Mouse (Mus musculus) adrenal gland, postnatal 14 days (tissue): Measurements from ENCODE around the gene Car10. TPM values are rescaled to one million over a fixed set of nuclear protein-coding genes. Genes with fewer than 3 reads are reported as not detected.

Experiments
- DNase-seq: peaks from one replicate; pipeline ENCODE4 v3.0.0; 2021; ENCODE audit warnings: mixed read lengths
- total RNA-seq: library from RNA; stranded (reverse); gene quantifications from 2 replicates; pipeline ENCODE4 v1.2.3, GENCODE M21; 2021

Car10 gene
- total RNA-seq, 1 experiment from 2014 or later, result 0.37 TPM

GRCm38 (mm10) chr11:93500442-93500841 lies 402.6 kb downstream of the Car10 start:
- peak; percentile 20 for DNase-seq

GRCm38 (mm10) chr11:93501671-93502070 lies 403.8 kb downstream of the Car10 start:
- DNase-seq, result no peak

- no peak for DNase-seq
These were observed 405.0 kb downstream of the Car10 start for GRCm38 (mm10) chr11:93502864-93503263.

- DNase-seq, result peak; percentile 55
These were observed 405.6 kb downstream of the Car10 start for GRCm38 (mm10) chr11:93503469-93503868.

GRCm38 (mm10) chr11:93509527-93510235 lies 411.9 kb downstream of the Car10 start:
- DNase-seq, result no peak

- DNase-seq, result no peak
These were observed 415.0 kb downstream of the Car10 start for GRCm38 (mm10) chr11:93512843-93513242.

GRCm38 (mm10) chr11:93514396-93514795 lies 416.6 kb downstream of the Car10 start:
- DNase-seq, result no peak

GRCm38 (mm10) chr11:93515566-93515965 lies 417.7 kb downstream of the Car10 start:
- DNase-seq, result no peak

GRCm38 (mm10) chr11:93516216-93516615 lies 418.4 kb downstream of the Car10 start:
- DNase-seq, result peak; percentile 52

GRCm38 (mm10) chr11:93516946-93517345 lies 419.1 kb downstream of the Car10 start:
- no peak for DNase-seq

- no peak for DNase-seq
These were observed 424.7 kb downstream of the Car10 start for GRCm38 (mm10) chr11:93522501-93522900.

GRCm38 (mm10) chr11:93525921-93526320 lies 428.1 kb downstream of the Car10 start:
- peak; percentile 33 for DNase-seq

GRCm38 (mm10) chr11:93531029-93531680 lies 433.3 kb downstream of the Car10 start:
- peak; percentile 84 for DNase-seq

GRCm38 (mm10) chr11:93536244-93536643 lies 438.4 kb downstream of the Car10 start:
- DNase-seq, result no peak

GRCm38 (mm10) chr11:93548904-93549303 lies 451.1 kb downstream of the Car10 start:
- no peak for DNase-seq

- peak; percentile 51 for DNase-seq
These were observed 453.1 kb downstream of the Car10 start for GRCm38 (mm10) chr11:93550908-93551307.

GRCm38 (mm10) chr11:93559118-93559517 lies 461.3 kb downstream of the Car10 start:
- DNase-seq, result no peak

GRCm38 (mm10) chr11:93560570-93560969 lies 462.7 kb downstream of the Car10 start:
- DNase-seq, result no peak

- no peak for DNase-seq
These were observed 464.6 kb downstream of the Car10 start for GRCm38 (mm10) chr11:93562330-93562865.

- DNase-seq, result no peak
These were observed 467.9 kb downstream of the Car10 start for GRCm38 (mm10) chr11:93565756-93566155.

GRCm38 (mm10) chr11:93571917-93572641 lies 474.3 kb downstream of the Car10 start:
- DNase-seq, result no peak

GRCm38 (mm10) chr11:93577441-93577840 lies 479.6 kb downstream of the Car10 start:
- no peak for DNase-seq

- DNase-seq, result no peak
These were observed 481.8 kb downstream of the Car10 start for GRCm38 (mm10) chr11:93579626-93580025.
